Mouse (Mus musculus): ENCODE results near the gene Tcl1. TPM values are rescaled to one million over a fixed set of nuclear protein-coding genes. Genes with fewer than 3 reads are reported as not detected.
"Not testable (repeated sequence)": the region's sequence is repeated elsewhere in the genome, so short reads cannot be mapped to it uniquely, and the experiment has no call there.

The Tcl1 gene
- polyA plus RNA-seq, 1 experiment from 2014 or later = not detected

DNA sequence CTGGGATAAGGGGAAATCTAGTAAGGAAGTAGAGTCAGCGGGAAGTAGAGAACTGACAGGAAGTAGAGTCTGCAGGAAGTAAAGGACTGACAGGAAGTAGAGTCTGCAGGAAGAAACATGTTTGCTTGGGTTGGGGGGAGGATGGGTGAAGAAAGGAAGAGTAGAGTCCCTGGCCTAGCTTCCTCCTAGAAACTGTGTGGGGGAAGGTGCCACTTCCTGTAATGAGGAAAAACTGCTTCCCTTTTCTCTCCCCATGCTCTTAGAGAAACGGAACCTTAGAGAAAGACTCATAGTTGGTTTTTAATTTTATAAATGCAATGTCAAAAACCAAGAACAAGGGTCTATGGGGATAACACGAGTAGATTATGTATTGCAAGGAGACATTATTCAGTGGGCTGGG is 12.5 kb upstream of the Tcl1 start:
- Histone ChIP-seq H3K4me3 (ENCODE audit: low read depth, low read length) (no peak overlapping the region), H3K9me3 (ENCODE audit: control insufficient read depth, low read length) (no peaks in the 10 kb centered on the region), H3K4me2 (no peak overlapping the region), H3K27me3 (ENCODE audit: control insufficient read depth, insufficient read depth, low read length) (no peaks in the 10 kb centered on the region), H3K36me3 (ENCODE audit: control insufficient read depth, insufficient read depth, low read length) (no peaks in the 10 kb centered on the region), H3K4me1 (ENCODE audit: control insufficient read depth, insufficient read depth, low read length) (no peaks in the 10 kb centered on the region), H3K9ac (ENCODE audit: low read length) (no peak overlapping the region), H3K27ac (ENCODE audit: low read depth, low read length) (no peak overlapping the region)
- DNase-seq (ENCODE audit: low spot score, missing footprints) = no peak
- ATAC-seq (ENCODE audit: low FRiP score) = no peak
- WGBS = 84% methylated on average over 3 of the region's 3 CpGs

DNA sequence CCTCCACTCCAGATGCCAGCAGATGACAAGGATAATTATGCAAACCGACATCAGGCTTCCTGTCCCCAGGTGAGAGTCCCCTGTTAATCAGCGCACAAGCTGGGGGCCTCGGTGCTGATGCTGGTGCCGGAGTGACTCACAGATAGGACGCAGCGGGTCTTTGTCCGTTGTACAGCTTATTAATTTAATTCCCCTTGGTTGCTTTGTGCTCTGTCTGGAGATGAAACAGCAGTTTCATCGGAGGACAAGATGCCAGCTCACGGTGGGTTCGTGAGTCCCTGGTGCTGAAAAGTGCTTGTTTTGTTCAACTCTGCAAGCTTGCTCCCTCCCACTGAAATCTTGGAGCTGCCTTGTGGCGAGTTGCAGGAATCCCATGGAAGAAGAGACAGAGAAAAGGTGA is 11.8 kb upstream of the Tcl1 start:
- no peak overlapping the region for H3K4me2 ChIP-seq
- 72% methylated on average over 11 of the region's 11 CpGs for WGBS

DNA sequence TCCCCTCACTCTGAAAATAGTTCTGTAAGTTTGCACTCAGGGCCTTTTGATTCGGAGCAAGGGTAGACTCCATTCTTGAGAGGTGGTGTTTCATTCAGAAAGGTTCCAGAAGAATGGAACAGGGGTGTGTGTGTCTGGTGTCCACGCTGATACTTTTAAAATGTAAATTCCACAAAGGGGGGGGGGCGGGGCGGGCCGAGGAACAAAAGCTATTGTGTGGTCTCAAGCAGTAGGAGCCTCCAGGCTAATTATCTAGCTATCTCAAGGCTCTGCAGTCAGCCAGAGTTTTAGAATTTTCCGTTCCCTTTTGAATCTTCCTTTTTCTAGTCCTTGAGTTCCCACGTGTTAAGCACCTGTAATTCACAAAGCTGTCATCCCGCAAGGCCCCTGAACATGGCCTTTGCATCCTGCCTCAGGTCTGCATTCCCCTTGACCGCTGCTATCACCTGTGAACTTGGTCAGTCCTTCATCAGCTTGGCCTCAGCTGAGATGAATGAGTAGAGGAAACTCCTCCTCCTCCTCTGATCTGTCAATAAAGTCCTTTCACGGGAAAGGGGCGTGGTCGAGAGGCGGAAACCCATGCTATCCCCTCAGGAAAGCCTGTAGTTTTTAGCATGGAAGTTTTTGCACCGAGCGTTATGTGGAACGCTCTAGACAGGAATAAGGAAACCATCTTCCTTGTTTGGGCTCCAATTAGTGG is 2.2 kb upstream of the Tcl1 start:
- Histone ChIP-seq H3K27ac (ENCODE audit: low read depth, low read length) (no peak overlapping the region), H3K36me3 (ENCODE audit: control insufficient read depth, insufficient read depth, low read length) (no peaks in the 10 kb centered on the region), H3K4me2 (no peak overlapping the region), H3K9me3 (ENCODE audit: control insufficient read depth, low read length) (no peaks in the 10 kb centered on the region), H3K9ac (ENCODE audit: low read length) (no peak overlapping the region), H3K4me1 (ENCODE audit: control insufficient read depth, insufficient read depth, low read length) (peaks cover 5% of the 10 kb centered on the region; the same call in 1 of the 2 replicates), H3K4me3 (ENCODE audit: low read depth, low read length) (no peak overlapping the region), H3K27me3 (ENCODE audit: control insufficient read depth, insufficient read depth, low read length) (no peaks in the 10 kb centered on the region)
- ATAC-seq (ENCODE audit: low FRiP score) (no peak), DNase-seq (ENCODE audit: low spot score, missing footprints) (no peak)
- 48% methylated on average over 16 of the region's 16 CpGs for WGBS

More for the DNA sequence above, 11.8 kb upstream of the Tcl1 start:
- Histone ChIP-seq H3K4me1 (ENCODE audit: control insufficient read depth, insufficient read depth, low read length) (no peaks in the 10 kb centered on the region), H3K9ac (ENCODE audit: low read length) (no peak overlapping the region), H3K27me3 (ENCODE audit: control insufficient read depth, insufficient read depth, low read length) (no peaks in the 10 kb centered on the region), H3K9me3 (ENCODE audit: control insufficient read depth, low read length) (no peaks in the 10 kb centered on the region), H3K36me3 (ENCODE audit: control insufficient read depth, insufficient read depth, low read length) (no peaks in the 10 kb centered on the region), H3K27ac (ENCODE audit: low read depth, low read length) (no peak overlapping the region), H3K4me3 (ENCODE audit: low read depth, low read length) (no peak overlapping the region)
- no peak for ATAC-seq (ENCODE audit: low FRiP score)
- no peak for DNase-seq (ENCODE audit: low spot score, missing footprints)

DNA sequence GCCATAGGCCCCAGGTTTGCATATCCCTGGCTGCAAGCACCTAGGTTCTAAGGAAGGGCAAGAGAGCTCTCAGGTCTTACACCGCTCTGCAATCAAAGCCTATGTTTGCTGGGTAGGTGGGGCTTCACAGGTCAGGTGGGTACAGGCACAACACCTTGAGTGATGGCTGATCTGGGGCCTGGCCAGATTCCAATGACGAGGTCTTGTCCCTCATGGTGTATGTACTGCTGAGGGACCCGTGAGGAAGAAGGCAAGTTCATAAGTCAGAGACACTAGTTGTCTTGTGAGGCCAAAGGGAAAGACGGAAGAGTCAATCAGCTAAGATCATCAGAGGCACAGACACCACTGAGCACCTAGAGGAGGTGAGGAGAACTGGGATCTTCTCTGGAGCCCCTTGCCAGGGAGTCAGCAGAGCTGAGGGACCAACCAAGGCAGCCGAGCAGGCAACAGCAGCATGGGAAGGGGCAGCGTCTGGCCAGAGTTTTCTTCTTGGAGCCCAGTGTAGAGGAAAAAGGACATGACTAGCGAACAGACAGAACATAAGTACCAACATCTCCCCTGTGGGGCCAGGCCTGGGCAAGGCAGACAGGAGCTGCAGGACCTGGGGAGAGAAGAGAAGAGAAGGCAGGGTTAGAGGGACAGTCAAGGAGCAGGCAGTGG is 5.4 kb downstream of the Tcl1 start:
- no peak for DNase-seq (ENCODE audit: low spot score, missing footprints)
- Histone ChIP-seq H3K4me1 (ENCODE audit: control insufficient read depth, insufficient read depth, low read length) (no peaks in the 10 kb centered on the region), H3K4me3 (ENCODE audit: low read depth, low read length) (no peak overlapping the region), H3K9ac (ENCODE audit: low read length) (no peak overlapping the region), H3K27me3 (ENCODE audit: control insufficient read depth, insufficient read depth, low read length) (no peaks in the 10 kb centered on the region), H3K27ac (ENCODE audit: low read depth, low read length) (no peak overlapping the region), H3K36me3 (ENCODE audit: control insufficient read depth, insufficient read depth, low read length) (no peaks in the 10 kb centered on the region), H3K9me3 (ENCODE audit: control insufficient read depth, low read length) (no peaks in the 10 kb centered on the region), H3K4me2 (no peak overlapping the region)
- 92% methylated on average over 7 of the region's 7 CpGs for WGBS
- ATAC-seq (ENCODE audit: low FRiP score) = no peak

DNA sequence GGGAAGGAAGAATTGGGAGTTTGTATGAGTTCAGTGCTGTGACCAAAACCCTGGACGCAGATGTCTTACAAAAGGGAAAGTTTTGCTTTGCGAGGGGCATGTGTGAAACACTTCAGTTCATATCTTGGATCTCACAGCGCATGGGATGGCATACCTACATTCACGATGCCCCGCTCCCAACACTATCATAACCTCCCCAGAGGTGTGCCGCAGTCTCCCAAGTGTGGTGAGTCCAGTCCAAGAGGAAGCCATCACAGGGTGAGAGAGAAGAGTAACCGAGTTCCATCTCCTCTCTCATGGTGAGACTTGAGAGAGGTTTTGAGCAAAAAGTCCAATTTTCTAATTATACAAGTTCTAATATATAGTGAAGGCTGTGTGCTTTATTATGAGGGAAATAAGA is 13.4 kb downstream of the Tcl1 start:
- DNase-seq (ENCODE audit: low spot score, missing footprints) (no peak), ATAC-seq (ENCODE audit: low FRiP score) (no peak)
- peaks cover 4% of the 10 kb centered on the region; the same call in 1 of the 2 replicates for H3K4me1 ChIP-seq (ENCODE audit: control insufficient read depth, insufficient read depth, low read length)
- WGBS = 95% methylated on average over 7 of the region's 7 CpGs
- H3K27me3 ChIP-seq (ENCODE audit: control insufficient read depth, insufficient read depth, low read length) = no peaks in the 10 kb centered on the region
- no peak overlapping the region for H3K27ac ChIP-seq (ENCODE audit: low read depth, low read length)
- H3K36me3 ChIP-seq (ENCODE audit: control insufficient read depth, insufficient read depth, low read length) = no peaks in the 10 kb centered on the region
- no peak overlapping the region for H3K4me2 ChIP-seq
- H3K9ac ChIP-seq (ENCODE audit: low read length) = no peak overlapping the region
- H3K4me3 ChIP-seq (ENCODE audit: low read depth, low read length) = no peak overlapping the region
- H3K9me3 ChIP-seq (ENCODE audit: control insufficient read depth, low read length) = no peaks in the 10 kb centered on the region

DNA sequence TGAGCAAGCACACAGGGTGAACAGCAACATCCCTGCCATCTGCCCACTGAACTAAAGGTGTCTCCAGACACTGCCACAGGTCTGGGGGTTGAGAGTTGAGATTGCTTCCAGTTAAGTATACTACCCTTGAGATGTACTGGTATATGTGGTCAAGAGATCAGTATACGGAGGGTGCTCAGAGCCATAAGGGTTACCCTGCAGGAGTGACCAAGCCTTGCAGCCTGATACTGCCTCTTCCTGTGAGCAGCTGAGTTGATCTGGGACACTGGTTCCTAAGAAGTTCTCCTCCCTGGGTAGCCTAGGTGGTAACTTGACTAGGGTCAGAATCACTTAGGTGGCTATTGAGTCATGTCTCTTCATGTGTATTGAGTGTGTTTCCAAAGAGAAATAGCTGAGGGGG is 14.2 kb downstream of the Tcl1 start:
- Histone ChIP-seq H3K9ac (ENCODE audit: low read length) (no peak overlapping the region), H3K4me3 (ENCODE audit: low read depth, low read length) (no peak overlapping the region), H3K9me3 (ENCODE audit: control insufficient read depth, low read length) (no peaks in the 10 kb centered on the region), H3K4me1 (ENCODE audit: control insufficient read depth, insufficient read depth, low read length) (peaks cover 4% of the 10 kb centered on the region; the same call in 1 of the 2 replicates), H3K27ac (ENCODE audit: low read depth, low read length) (no peak overlapping the region), H3K36me3 (ENCODE audit: control insufficient read depth, insufficient read depth, low read length) (no peaks in the 10 kb centered on the region), H3K27me3 (ENCODE audit: control insufficient read depth, insufficient read depth, low read length) (no peaks in the 10 kb centered on the region), H3K4me2 (no peak overlapping the region)
- WGBS = 91% methylated on average over 1 of the region's 1 CpGs
- ATAC-seq (ENCODE audit: low FRiP score) (no peak), DNase-seq (ENCODE audit: low spot score, missing footprints) (no peak)

DNA sequence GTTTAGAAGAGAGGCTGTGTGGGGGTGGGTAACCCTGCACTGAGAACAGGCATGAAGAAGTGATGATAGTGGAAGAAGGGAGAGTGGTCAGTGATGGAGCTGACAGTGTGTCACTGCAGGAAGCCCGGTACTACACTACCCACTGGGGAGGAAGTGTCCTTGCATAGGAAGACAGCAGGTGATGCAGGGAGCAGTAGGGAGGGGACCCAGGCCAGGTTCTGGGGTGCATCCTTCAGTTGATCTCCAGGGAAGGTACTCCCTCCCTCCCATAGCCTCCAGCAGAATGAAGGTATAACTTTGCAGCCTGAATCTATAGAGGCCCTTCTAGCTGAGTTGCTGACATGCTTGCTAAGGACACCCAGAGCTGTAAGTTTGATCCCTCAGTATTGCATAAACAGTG is 15.5 kb downstream of the Tcl1 start:
- no peak overlapping the region for H3K27ac ChIP-seq (ENCODE audit: low read depth, low read length)
- ATAC-seq (ENCODE audit: low FRiP score) (no peak), DNase-seq (ENCODE audit: low spot score, missing footprints) (no peak)
- no peaks in the 10 kb centered on the region for H3K36me3 ChIP-seq (ENCODE audit: control insufficient read depth, insufficient read depth, low read length)
- no peak overlapping the region for H3K9ac ChIP-seq (ENCODE audit: low read length)
- H3K4me2 ChIP-seq = no peak overlapping the region
- H3K4me1 ChIP-seq (ENCODE audit: control insufficient read depth, insufficient read depth, low read length) = peaks cover 4% of the 10 kb centered on the region; the same call in 1 of the 2 replicates
- WGBS = 90% methylated on average over 1 of the region's 1 CpGs
- no peak overlapping the region for H3K4me3 ChIP-seq (ENCODE audit: low read depth, low read length)
- H3K27me3 ChIP-seq (ENCODE audit: control insufficient read depth, insufficient read depth, low read length) = no peaks in the 10 kb centered on the region
- no peaks in the 10 kb centered on the region for H3K9me3 ChIP-seq (ENCODE audit: control insufficient read depth, low read length)

DNA sequence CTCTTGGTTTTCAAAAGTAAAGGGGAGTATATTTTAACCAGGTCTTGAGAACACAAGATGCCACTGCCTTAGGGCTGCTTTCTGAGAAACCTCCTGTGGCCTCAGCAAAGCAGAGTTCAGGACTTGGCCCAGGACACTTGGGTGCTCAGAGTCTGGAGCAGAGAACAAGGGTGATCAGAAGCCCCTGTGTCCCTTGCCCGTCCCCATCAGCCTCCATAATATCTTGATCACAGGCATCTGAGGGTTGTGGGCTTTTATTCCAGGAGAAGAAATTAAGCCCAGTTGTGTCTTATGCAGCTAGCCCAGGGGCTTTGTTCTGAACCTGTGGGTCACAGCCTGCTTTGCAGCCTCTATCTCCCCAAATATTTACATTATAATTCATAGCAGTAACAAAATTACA is 20.9 kb downstream of the Tcl1 start, which contains the start of gene Tcl1b4:
Gene Tcl1b4 (plus strand): TSS at position 301 of the 400 bp plus-strand sequence.
- H3K4me1 ChIP-seq (ENCODE audit: control insufficient read depth, insufficient read depth, low read length); H3K9ac ChIP-seq (ENCODE audit: low read length); H3K4me2 ChIP-seq; H3K36me3 ChIP-seq (ENCODE audit: control insufficient read depth, insufficient read depth, low read length); H3K9me3 ChIP-seq (ENCODE audit: control insufficient read depth, low read length); DNase-seq (ENCODE audit: low spot score, missing footprints); H3K27me3 ChIP-seq (ENCODE audit: control insufficient read depth, insufficient read depth, low read length); ATAC-seq (ENCODE audit: low FRiP score); H3K27ac ChIP-seq (ENCODE audit: low read depth, low read length); H3K4me3 ChIP-seq (ENCODE audit: low read depth, low read length): not testable (repeated sequence)
- WGBS = 90% methylated on average over 1 of the region's 1 CpGs

DNA sequence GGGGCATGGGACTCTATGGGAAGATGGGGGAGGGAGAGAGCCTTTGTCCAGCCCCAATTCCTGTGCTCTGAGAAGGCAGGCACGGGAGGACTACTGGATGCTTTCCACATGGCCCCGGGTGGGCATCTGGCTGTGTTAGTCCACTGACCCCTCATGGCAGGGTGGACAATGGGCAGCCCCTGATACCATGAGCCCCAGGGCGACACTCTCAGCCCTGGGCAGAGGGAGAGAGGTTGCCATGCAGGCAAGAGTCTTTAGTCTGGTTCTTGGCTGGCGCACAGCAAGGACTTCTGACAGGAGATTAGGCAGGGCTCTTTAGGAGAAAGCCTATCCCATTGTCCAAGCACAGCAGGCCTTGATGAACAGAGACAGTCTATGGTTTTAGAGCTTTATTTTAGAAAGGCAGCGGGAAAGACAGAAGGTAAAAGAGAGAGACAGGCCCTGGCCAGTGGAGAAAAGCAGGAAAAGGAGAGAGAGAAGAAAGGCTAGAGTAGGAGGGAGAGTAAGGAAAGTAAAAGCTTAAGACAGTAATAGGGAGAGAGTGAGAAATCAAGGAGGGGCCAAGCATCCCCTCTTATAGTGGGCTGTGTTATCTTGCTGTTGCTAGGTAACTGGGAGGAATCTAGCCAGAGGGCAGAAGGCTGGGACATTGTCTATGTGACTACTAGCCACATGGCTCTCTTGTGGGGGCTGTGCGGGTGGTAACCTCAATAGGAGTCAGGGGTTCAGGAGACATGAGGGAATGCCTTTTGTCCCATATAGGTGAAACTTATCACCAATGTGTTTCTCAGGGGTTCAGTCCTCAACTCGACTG is 22.7 kb downstream of the Tcl1 start:
- not testable (repeated sequence) for H3K27ac ChIP-seq (ENCODE audit: low read depth, low read length); H3K4me1 ChIP-seq (ENCODE audit: control insufficient read depth, insufficient read depth, low read length); H3K9ac ChIP-seq (ENCODE audit: low read length); H3K4me3 ChIP-seq (ENCODE audit: low read depth, low read length); H3K36me3 ChIP-seq (ENCODE audit: control insufficient read depth, insufficient read depth, low read length); H3K27me3 ChIP-seq (ENCODE audit: control insufficient read depth, insufficient read depth, low read length); H3K9me3 ChIP-seq (ENCODE audit: control insufficient read depth, low read length); H3K4me2 ChIP-seq
- DNase-seq (ENCODE audit: low spot score, missing footprints) = peak; percentile 89
- 20% methylated on average over 7 of the region's 7 CpGs for WGBS
- ATAC-seq (ENCODE audit: low FRiP score) = peak; percentile 76

All from midbrain, embryonic 11.5 days (tissue).